Mouse (Mus musculus): ENCODE measurements at regions not wholly inside any gene's neighbourhood (a gene's known extent, or its start where the extent isn't known, plus 50 kb on each side); places are given as distances from the start of the nearest gene placed in this dataset.

DNA sequence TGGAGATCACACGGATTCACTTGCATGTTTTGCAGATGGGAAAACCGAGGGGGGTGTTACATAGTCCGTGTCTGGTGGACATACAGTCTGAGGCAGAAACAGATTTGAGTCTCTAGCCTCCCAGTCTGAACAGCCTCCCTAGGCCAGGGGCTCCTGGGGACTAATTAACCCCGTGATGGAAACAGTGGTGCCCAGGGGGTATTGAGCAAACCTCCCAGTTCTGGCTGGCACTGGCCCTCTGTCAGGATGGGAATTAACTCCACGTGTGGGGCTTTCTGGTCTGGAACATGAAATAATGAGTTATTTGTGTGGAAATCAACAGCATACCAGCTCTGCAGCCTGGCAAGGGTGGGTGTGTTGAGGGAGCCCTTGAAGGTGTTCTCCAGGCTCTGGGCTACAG is 79.9 kb upstream of the Nek6 start:
- 73% methylated on average over 5 of the region's 5 CpGs for WGBS
- Histone ChIP-seq H3K27ac (replicated peaks; ENCODE audit: insufficient read depth, low read depth, low read length) (no peak overlapping the region), H3K9ac (ENCODE audit: low read depth, low read length) (no peak overlapping the region), H3K4me1 (ENCODE audit: control insufficient read depth, insufficient read depth, low read length) (no peaks in the 10 kb centered on the region), H3K4me3 (ENCODE audit: insufficient read depth, low read depth, low read length) (no peak overlapping the region), H3K27me3 (ENCODE audit: control insufficient read depth, insufficient read depth, low read length) (no peaks in the 10 kb centered on the region), H3K79me2 (ENCODE audit: control insufficient read depth, insufficient read depth, low read length) (no peaks in the 10 kb centered on the region), H3K36me3 (ENCODE audit: control insufficient read depth, insufficient read depth, low read length) (no peaks in the 10 kb centered on the region)
- TF ChIP-seq CTCF (IDR thresholded peaks at IDR 0.05; ENCODE audit: low read depth, low read length) = no peak
- no peak for TF ChIP-seq POLR2A (IDR thresholded peaks at IDR 0.05; ENCODE audit: extremely low read depth, insufficient read depth, low read length)
- DNase-seq (ENCODE audit: extremely low read depth, low read depth, low spot score) = no peak

DNA sequence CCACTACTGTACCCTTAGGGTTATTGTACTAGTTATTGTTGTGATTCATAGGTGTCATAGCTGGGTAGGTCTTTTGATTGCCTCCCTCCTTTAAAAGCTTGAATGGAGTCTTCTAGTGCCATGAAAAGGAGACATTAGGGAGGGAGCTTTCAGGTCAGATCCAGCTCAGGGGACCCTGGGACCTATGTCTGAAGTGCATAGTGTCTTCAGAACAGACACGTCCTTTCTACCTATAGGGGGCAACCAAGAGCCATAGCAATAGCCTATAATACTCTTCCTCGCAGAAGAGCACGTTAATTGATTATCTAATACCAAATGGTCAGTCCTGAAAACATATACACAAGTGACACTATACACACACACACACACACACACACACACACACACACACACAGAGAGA is 77.7 kb upstream of the Nek6 start:
- Histone ChIP-seq H3K36me3 (ENCODE audit: control insufficient read depth, insufficient read depth, low read length) (no peaks in the 10 kb centered on the region), H3K9ac (ENCODE audit: low read depth, low read length) (no peak overlapping the region), H3K27me3 (ENCODE audit: control insufficient read depth, insufficient read depth, low read length) (no peaks in the 10 kb centered on the region), H3K4me1 (ENCODE audit: control insufficient read depth, insufficient read depth, low read length) (no peaks in the 10 kb centered on the region), H3K79me2 (ENCODE audit: control insufficient read depth, insufficient read depth, low read length) (no peaks in the 10 kb centered on the region), H3K27ac (replicated peaks; ENCODE audit: insufficient read depth, low read depth, low read length) (no peak overlapping the region), H3K4me3 (ENCODE audit: insufficient read depth, low read depth, low read length) (no peak overlapping the region)
- WGBS = 1% methylated on average over 3 of the region's 3 CpGs
- TF ChIP-seq CTCF (IDR thresholded peaks at IDR 0.05; ENCODE audit: low read depth, low read length) (peak; percentile 26; the same call in 1 of the 2 replicates), POLR2A (IDR thresholded peaks at IDR 0.05; ENCODE audit: extremely low read depth, insufficient read depth, low read length) (no peak)
- DNase-seq (ENCODE audit: extremely low read depth, low read depth, low spot score) = peak; percentile 54

DNA sequence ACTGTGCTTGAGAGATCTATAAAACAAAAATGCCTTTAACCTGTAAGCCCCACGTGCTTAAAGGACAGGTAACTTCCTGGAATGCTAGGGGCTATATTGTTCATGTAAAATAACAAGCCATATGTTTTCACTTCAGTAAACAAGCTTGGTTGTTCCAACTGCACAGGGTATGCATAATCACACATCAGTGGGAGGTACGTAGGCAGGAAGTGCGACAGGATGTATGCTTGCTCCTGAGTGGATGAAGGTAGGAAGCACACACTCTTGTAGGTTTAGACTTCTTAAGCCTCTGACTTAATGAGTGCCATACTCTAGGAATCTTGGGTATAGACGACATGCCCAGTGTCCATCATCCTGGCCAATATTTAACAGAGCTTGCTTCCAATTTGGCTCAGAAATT is 74.7 kb upstream of the Nek6 start:
- no peak for TF ChIP-seq POLR2A (IDR thresholded peaks at IDR 0.05; ENCODE audit: extremely low read depth, insufficient read depth, low read length)
- no peak for TF ChIP-seq CTCF (IDR thresholded peaks at IDR 0.05; ENCODE audit: low read depth, low read length)
- H3K4me3 ChIP-seq (ENCODE audit: insufficient read depth, low read depth, low read length) = no peak overlapping the region
- DNase-seq (ENCODE audit: extremely low read depth, low read depth, low spot score) = no peak
- no peak overlapping the region for H3K9ac ChIP-seq (ENCODE audit: low read depth, low read length)
- no peaks in the 10 kb centered on the region for H3K36me3 ChIP-seq (ENCODE audit: control insufficient read depth, insufficient read depth, low read length)
- no peak overlapping the region for H3K27ac ChIP-seq (replicated peaks; ENCODE audit: insufficient read depth, low read depth, low read length)
- 68% methylated on average over 4 of the region's 4 CpGs for WGBS
- H3K27me3 ChIP-seq (ENCODE audit: control insufficient read depth, insufficient read depth, low read length) = no peaks in the 10 kb centered on the region
- no peaks in the 10 kb centered on the region for H3K79me2 ChIP-seq (ENCODE audit: control insufficient read depth, insufficient read depth, low read length)
- H3K4me1 ChIP-seq (ENCODE audit: control insufficient read depth, insufficient read depth, low read length) = no peaks in the 10 kb centered on the region

DNA sequence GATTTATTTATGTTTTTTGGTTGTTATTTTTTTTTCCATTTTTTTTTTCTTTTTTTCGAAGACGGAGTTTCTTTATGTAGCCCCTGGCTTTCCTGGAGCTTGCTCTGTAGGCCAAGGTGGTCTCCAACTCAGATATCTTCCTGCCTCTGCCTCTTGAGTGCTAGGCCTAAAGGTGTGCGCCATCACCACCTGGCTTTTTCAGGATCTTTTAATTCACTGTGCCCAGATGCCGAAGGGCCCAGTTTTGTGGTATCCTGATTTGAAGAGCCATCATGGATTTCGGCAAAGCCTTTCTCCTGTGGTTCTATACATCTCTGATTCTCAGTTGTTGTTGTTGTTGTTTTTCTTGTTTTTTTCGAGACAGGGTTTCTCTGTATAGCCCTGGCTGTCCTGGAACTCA is 72.3 kb upstream of the Nek6 start:
- TF ChIP-seq POLR2A (IDR thresholded peaks at IDR 0.05; ENCODE audit: extremely low read depth, insufficient read depth, low read length) = no peak
- no peak for TF ChIP-seq CTCF (IDR thresholded peaks at IDR 0.05; ENCODE audit: low read depth, low read length)
- no peak overlapping the region for H3K9ac ChIP-seq (ENCODE audit: low read depth, low read length)
- no peak for DNase-seq (ENCODE audit: extremely low read depth, low read depth, low spot score)
- no peaks in the 10 kb centered on the region for H3K79me2 ChIP-seq (ENCODE audit: control insufficient read depth, insufficient read depth, low read length)
- 94% methylated on average over 6 of the region's 6 CpGs for WGBS
- no peaks in the 10 kb centered on the region for H3K36me3 ChIP-seq (ENCODE audit: control insufficient read depth, insufficient read depth, low read length)
- H3K27me3 ChIP-seq (ENCODE audit: control insufficient read depth, insufficient read depth, low read length) = no peaks in the 10 kb centered on the region
- no peaks in the 10 kb centered on the region for H3K4me1 ChIP-seq (ENCODE audit: control insufficient read depth, insufficient read depth, low read length)
- no peak overlapping the region for H3K4me3 ChIP-seq (ENCODE audit: insufficient read depth, low read depth, low read length)
- no peak overlapping the region for H3K27ac ChIP-seq (replicated peaks; ENCODE audit: insufficient read depth, low read depth, low read length)

DNA sequence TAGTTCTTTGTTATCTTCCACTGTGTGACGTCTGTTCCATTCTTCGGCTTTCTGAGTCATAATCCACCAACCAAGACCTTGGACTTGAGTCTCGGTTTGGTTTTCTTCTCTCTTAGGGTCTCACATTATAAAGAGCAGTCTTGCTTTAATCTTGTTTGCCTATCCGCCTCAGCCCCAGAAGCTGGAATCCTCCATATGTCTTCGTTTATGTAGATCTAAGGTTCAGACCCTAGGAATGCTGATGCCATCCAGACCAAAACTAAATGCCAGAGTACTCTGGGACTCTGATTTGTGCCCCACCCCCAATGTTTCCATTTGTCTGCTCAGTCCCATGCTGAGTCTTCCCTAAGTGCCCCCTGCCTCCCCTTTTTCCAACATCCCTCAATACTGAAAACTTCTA is 71.5 kb upstream of the Nek6 start:
- TF ChIP-seq POLR2A (IDR thresholded peaks at IDR 0.05; ENCODE audit: extremely low read depth, insufficient read depth, low read length) (no peak), CTCF (IDR thresholded peaks at IDR 0.05; ENCODE audit: low read depth, low read length) (no peak)
- no peaks in the 10 kb centered on the region for H3K4me1 ChIP-seq (ENCODE audit: control insufficient read depth, insufficient read depth, low read length)
- no peaks in the 10 kb centered on the region for H3K27me3 ChIP-seq (ENCODE audit: control insufficient read depth, insufficient read depth, low read length)
- no peaks in the 10 kb centered on the region for H3K79me2 ChIP-seq (ENCODE audit: control insufficient read depth, insufficient read depth, low read length)
- WGBS = 89% methylated on average over 5 of the region's 5 CpGs
- no peaks in the 10 kb centered on the region for H3K36me3 ChIP-seq (ENCODE audit: control insufficient read depth, insufficient read depth, low read length)
- H3K4me3 ChIP-seq (ENCODE audit: insufficient read depth, low read depth, low read length) = no peak overlapping the region
- H3K9ac ChIP-seq (ENCODE audit: low read depth, low read length) = no peak overlapping the region
- no peak overlapping the region for H3K27ac ChIP-seq (replicated peaks; ENCODE audit: insufficient read depth, low read depth, low read length)
- no peak for DNase-seq (ENCODE audit: extremely low read depth, low read depth, low spot score)

DNA sequence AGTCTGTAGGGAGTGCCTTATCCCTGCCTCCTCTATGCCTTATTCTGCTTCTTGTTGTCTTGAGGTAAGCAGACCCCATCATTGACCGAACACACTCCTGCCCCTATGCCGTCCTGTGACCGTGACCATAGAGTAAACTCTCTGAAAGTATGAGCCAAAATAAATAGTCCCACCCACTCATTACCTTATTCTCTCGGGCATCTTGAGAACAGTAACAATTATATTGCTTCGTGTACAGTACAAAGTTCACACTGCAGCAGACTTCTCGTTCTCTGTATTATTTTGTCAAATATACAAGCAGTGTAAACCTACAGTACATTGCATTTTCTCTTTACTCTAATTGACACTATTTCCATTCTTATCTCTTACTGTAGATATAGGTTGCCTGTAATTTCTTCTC is 62.4 kb upstream of the Nek6 start:
- Histone ChIP-seq H3K9ac (ENCODE audit: low read depth, low read length) (no peak overlapping the region), H3K4me3 (ENCODE audit: insufficient read depth, low read depth, low read length) (no peak overlapping the region), H3K27me3 (ENCODE audit: control insufficient read depth, insufficient read depth, low read length) (no peaks in the 10 kb centered on the region; the same call in 1 of the 2 replicates), H3K27ac (replicated peaks; ENCODE audit: insufficient read depth, low read depth, low read length) (no peak overlapping the region), H3K79me2 (ENCODE audit: control insufficient read depth, insufficient read depth, low read length) (no peaks in the 10 kb centered on the region; the same call in 1 of the 2 replicates), H3K4me1 (ENCODE audit: control insufficient read depth, insufficient read depth, low read length) (no peaks in the 10 kb centered on the region), H3K36me3 (ENCODE audit: control insufficient read depth, insufficient read depth, low read length) (no peaks in the 10 kb centered on the region)
- TF ChIP-seq POLR2A (IDR thresholded peaks at IDR 0.05; ENCODE audit: extremely low read depth, insufficient read depth, low read length) (no peak), CTCF (IDR thresholded peaks at IDR 0.05; ENCODE audit: low read depth, low read length) (no peak)
- 36% methylated on average over 6 of the region's 6 CpGs for WGBS
- DNase-seq (ENCODE audit: extremely low read depth, low read depth, low spot score) = no peak
